Mouse (Mus musculus): ENCODE results near the gene Caskin2.

Caskin2 gene

DNA sequence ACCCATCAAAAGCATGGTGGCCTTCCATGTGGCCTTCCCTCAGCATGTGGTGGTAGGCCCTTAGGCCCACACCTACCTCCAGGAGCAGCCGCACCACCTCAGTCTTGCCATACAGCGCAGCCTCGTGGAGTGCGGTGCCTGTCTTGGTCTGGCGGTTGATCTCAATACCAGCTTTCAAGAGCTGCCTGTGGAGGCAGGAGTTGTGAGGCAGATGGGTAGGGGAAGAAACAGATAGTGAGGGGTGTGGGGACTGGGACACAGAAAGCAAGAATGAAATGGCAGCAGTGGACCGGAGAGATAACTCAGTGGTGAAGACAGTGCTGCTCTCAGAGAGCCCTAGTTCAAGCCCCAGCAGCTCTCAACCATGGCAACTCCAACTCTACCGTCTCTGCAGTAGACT, 8.4 kb downstream of the Caskin2 start:
- DNase-seq: no peak

DNA sequence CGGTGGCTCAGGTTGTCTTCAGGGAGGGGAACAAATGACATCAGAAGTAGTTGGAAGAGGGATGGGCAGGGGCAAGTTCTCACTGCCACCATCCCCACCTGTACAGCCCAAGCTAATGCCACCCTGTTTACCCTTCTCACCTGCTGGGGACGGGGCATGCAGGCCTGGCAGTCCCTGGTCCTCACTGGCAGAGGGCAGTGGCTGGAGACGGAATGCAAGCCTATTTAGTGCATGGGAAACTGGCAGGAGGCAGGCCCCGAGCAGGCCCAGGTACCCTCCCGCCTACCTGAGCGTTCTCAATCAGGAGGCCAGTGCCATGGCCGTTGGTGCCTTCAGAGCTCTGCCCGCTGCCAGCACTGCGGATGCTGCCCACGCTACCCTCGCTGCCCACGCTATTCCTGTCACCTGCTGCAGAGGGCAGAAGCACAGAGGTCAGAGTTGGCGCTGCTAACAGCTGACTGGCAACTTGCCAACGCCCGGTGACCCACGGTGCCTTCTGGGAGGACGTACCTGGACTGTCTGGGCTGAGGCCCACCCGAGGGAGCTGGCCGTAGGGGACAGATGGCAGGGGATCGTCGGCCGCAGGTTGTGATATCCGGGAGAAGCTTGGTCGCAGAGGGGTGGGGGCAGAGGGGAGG, 10.2 kb downstream of the Caskin2 start:
- DNase-seq: no peak

DNA sequence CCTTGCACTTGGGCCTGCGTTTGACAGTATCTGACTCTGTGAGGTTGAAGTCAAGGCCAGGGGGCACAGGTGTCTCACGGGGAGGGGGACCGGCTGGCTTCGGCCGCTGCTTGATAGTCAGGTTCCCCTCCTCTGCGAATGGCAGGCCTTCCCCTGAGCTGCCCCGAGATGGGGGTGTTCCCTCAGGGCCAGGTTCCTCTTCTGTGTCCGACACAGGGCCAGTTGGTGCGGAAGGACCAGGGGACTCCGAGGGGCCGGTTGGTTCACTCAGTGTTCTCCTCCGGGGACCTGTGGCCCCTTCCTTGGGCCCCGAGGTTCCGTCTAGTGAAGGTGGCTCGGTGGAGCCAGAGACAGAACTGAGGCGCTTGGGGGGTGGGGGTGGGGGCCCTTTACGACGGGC, 12.5 kb downstream of the Caskin2 start:
- no peak for DNase-seq

DNA sequence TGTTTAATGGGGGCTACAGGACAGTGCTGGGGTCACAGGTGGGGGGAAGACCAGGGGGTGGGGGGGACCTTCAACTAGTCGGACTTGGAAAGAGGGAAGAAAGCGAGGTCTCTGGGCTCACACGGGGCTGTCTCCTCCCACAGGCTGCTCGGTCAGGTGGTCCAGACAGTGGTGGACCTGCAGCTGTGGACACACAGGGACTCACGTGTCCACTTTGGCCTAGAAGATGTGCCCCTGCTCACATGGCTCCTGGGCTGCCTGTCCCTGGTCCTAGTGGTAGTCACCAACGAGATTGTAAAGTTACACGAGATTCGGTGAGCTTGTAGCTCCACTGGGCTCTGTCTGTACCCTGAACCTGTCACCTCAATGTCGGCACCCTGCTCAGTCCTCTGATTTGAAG, 15.8 kb downstream of the Caskin2 start:
- DNase-seq: no peak

DNA sequence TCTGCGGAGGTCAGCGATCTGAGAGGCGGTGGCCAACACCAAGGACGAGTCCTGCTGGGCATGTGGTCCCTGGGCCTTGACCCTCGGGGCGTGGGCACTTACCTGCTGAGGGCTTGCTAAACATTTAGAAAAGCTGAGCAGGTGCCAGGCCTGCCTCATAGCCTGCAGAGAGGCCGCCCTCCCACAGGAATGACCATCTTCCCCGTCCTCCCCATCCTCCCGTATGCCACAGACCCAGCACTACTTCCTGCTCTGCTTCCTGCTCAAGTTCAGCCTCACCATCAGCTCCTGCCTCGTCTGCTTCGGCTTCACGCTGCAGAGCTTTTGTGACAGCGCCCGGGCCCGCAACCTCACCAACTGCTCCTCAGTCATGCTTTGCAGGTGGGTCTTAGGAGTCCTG, 16.5 kb downstream of the Caskin2 start:
- DNase-seq: peak in 1 of 2 experiments; percentile 39

DNA sequence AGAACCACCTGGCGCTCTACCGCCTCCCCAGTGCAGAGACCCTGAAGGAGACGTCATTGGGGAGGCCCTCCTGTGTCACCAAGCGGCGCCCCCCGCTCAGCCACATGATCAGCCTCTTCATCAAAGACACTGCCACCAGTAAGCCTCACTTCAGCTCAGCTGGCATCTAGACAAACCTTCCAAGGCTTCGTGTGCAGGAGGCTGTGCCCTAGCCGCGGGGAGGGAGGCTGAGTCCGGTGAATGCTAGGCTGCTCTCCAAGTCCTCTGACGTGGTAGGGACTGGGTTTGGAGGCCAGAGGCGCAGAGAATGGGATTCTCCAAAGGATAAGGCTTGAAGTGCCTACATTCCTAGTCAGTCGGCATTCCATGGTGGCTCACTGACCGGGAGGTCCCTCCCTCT, 21.1 kb downstream of the Caskin2 start:
- no peak for DNase-seq

DNA sequence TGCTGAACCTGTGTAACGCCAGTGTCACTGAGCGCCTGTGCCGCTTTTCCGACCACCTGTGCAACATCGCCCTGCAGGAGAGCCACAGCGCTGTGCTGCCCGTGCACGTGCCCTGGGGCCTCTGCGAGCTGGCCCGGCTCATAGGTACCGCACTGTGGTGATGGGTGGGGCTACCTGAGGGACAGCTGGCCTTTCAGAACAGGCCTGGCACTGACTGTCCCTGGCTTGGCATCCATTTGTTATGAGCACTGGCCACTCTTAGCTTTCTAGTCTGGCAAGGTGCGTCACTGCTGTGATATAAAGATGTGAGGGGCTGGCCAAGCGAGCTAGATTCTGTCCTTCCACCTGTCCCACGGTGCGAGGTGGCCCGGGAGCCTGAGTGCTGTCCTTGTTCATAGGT, 21.5 kb downstream of the Caskin2 start:
- DNase-seq: no peak

DNA sequence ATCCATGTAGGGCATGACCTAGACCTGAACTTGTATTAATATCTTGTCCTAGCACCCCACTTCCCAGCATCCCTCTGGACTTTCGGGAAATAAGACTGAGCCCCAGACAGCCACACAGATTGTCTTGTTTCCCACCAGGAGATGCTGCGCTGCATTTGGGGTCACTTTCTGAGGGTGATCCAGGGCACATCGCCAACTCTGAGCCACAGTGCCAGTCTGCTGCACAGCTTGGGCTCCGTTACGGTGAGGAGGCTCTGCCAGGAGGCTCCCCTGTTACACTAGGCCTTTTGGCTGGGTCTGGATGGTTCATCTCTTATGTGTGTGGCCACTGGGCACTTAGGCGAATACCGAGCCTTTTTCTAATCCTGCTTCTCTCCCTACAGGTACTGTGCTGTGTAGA, 23.7 kb downstream of the Caskin2 start:
- no peak for DNase-seq

DNA sequence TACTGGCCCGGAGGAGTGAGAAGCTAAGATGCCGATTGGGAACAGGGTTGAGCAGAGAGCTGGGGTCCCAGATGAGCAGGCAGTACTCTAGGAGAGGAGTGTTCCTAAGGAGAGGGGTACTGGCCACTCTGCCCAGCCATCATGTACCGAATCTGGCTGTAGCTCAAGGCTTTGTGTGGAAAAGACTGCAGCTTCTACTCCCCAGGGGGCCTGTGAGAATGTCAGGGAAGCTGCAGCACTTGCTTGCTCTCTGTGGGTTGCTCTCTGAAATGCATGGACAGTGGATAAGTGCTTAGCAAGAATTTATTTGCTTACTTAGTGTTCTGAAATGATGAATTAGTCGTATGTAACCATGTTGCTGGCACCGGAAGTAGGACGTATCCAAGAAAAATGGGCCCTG, 27.0 kb downstream of the Caskin2 start:
- DNase-seq: peak in 1 of 2 experiments; percentile 24

DNA sequence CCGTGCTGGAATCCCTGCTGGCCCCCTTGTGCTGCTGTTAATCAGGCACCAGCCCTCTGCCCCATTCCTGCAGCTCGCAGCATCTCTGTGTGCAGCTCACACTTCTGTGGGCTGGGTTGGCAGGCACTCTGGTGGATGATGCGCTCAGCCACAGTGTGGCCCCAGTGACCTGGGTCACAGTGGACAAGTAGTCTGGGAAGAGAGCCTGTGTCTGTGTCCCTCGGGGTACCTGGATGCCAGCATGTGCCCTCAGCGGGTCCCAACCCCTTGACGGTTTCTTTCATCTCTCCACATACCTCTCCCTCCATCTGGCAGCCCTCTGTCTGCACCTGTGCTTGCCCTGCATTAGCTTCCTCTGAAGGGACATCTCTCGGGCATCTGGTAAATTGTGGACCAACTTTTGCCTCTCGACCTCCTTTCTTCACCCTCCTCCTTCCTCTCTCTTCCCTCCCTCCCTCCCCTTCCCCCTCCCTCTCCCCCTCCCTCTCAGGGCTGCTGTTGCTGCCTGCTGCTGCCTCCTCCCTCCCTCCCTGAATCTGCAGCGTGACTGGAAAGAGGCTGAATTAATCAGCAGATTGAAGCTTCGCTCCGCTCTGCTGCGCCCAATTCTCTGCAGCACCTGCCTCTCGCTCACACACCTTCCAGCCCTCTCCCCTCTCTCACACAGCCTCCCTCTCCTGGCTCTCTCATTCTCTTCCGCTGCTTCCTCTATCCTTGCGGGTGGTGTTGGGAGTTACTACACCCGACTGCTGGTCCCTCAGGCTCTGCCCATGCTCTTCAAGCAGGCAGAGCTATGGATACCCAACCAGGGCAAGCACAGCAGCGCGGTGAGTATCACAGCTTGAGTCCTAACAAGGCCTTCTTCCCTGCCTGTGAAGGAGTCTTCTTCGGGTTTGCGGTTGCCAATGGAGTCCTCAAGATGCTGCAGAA, 33.0 kb downstream of the Caskin2 start:
- DNase-seq: peak in 1 of 2 experiments; percentile 28

DNA sequence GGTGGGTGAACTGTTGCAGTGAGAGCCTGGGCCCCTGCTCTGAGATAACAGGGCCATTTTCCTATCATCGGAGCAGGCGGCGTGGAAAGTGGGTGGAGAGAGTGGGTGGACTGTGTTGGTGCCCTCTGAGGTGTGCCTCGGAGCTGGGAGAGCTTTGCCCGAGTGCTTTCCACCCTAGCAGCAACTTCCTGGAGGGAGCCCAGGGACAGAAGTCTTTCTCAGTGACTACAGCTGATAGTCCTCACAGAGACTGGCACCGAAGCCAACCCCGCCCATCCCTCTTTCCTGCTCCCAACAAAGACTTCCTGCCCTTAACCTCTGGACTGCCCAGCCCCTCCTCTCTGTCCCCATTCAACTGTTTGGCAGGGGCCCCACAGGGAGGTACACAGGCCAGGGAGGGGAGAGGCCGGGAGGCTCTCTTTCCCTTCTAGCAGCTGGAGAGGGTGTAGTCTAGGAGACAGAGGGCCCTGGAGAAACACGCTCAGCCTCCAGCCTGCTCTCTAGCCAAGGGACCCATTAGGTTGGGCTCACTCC, 34.3 kb downstream of the Caskin2 start:
- DNase-seq: peak; percentile 91 to 97

DNA sequence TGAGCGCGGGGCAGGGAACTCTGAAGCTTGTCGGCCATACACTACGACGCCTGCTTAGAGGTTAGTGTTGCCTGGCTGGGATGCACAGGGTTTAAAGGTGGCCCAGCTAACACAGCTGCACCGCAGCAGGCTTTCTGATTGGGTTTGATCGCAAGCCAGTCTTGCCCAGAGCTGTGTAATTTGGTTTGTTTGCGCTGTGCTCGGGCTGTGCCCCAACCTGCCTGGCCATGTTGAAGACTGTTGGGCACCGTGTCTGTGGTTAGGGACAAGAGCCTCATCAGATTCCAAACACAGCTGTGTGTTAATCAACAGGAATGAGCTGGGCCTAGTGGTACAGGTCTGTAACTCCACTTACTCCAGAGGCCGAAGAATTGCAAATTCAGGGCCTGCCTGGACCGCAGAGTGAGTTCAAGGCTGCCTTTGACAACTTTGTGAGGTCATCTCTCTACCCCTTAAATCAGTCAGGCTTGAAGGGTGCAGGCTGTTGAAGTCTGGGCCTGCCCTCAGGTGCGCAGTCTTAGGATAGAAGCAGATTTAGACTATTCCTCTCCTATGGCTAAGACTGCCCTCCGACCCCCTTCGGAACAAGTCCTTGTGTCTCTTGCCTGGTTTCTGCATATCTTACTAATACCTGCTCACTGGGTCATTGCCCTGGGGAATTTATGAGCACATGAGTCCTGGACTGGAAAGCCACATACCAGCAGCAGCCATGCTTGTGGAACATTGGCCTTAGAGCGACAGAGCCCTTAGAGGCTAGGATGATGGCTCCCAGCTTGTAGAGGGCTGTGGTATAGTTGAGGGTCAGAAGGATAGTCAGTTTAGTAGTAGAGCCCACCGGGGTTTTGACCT, 35.7 kb downstream of the Caskin2 start:
- DNase-seq: peak in 1 of 2 experiments; percentile 47

DNA sequence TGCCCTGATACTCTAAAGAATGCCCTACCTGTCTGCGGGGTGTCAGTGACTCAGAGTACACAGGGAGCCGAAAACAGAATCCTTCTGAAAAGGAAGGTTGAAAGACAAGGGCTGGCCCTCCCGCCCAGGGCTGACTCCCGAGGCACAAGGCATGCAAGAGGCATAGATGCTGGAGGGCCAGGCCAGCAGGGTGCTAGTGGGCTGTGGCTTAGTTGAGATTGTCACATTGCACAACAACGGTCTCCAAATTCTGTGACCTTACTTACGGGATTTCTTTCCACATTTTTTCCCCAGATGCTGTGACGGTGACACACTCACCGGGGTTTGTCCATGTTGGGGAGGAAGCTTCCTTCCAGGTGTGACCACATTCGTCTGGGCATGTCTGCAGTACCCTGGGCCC, 36.5 kb downstream of the Caskin2 start:
- peak in 1 of 2 experiments; percentile 30 for DNase-seq

DNA sequence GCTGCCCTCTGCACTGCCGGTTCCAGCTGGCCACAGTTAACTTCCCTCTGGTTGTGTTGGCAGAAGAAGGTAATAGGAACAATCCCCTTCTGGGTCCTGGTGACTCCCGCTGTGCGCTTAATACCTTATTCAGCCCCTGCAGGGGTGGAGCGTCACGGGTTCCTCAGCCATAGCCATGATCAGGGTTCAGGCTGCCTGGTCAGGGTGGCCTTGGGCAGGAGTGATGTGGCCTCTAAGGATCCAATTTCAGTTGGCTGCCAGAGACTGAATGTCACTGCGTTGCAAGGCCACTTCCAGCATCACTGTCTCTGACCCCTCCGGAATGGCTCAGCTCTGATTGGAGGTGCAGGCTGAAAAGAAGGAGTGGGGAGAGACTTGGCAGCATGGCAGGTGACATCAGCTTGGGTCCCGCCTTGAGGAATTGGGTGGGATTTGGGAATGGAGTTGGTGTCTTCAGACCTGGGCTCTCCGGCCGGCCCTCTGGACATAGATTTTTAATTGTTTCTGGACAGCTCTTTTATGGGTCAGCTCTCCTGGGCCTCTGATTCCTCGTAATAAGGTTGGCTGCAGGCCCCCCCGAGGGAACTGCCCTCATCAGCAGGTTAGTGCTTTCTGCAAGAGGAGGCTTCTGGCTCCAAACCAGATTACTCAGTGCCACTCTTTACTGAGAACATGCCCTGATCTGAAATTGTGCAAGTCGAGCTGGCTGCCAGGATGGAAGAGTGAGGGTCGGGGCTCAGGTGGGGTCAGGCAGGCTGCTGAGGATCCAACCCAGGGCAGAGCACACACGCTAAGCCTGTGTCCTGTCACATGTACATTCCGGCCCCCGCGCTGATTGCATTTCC, 37.4 kb downstream of the Caskin2 start:
- peak; percentile 30 to 35 for DNase-seq

DNA sequence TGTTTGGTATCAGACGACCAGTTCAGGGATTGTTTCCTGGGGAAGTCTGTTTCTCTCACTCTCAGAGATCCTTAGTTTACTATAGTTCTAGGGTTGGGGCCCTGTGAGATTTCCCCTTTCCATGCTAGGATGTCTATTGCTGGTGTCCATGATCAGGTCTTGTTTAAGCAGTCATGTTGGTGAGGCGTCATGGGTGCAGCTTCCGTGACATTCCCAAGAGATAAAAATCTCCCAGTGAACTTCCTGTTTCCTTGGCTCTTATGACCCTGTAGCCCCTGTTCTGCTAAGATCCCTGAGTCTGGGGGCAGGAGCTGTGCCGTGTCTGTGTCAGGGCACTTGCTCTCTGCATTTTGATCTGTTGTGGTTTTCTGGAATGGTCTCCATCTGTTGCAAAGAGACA, 38.8 kb downstream of the Caskin2 start:
- DNase-seq: peak in 1 of 2 experiments; percentile 32

DNA sequence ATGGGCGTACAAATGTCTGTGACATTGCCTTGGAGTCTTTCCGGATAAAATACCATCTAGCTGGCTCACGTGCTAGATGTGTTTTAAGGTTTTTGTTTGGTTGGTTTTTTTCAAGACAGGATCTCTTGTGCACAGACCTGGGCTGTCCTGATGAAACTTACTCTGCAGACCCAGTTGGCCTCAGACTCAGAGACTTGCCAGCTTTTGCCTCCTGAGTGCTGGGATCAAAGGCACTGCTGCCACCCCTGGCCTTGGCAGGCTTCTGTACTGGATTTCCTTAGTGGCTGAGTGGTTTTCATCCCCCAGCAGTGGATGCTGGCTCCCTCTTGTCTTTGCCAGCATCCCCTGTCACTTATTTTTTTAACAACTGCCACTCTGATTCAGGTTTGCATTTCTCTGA, 44.5 kb downstream of the Caskin2 start:
- no peak for DNase-seq

DNA sequence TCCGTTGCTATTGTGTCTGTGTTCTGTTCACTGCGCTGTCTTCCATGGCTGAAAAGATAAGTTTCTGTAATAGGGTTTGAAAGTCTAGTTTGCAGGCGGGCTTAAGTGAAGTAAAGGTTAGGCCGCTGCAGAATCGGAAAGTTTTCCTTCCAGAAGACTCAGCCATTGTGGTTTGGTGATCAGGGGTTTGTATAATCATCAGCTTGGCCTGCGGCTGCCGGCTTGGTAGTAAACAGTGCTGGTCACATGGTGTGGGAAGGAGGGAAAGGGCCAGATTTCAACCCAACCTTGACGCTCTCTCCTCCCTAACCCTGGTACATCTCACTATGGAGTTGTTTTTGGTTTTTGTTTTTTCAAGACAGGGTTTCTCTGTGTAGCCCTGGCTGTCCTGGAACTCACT, 46.5 kb downstream of the Caskin2 start:
- DNase-seq: no peak

DNA sequence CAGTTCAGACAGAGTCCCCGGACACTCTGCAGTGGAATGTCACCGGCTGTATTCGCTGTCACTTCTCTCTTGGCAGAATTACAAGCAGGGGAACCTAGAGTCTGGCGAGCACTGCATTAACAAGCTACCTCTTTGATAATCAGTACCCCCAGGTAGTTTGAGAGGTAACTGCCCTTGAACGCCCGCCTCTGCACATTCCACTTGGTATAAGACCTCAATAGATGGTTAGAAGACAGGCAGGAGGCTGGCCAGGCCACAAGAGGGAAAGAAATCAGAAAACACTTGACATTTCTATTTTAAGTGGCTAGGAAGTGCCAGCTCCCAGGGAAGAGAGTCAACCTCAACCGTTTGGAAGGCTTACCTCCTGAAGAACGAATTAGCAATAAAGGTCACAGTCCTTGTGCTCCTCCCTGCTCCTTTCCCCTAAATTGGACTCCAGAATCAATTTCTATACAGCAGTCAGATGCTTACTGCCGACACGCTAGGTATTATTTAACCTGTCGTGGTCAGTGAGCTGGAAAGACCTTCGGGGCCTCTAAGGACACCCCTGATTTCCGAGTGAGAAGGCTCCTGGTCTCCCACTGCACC, 47.0 kb downstream of the Caskin2 start:
- DNase-seq: peak in 1 of 2 experiments; percentile 55

DNA sequence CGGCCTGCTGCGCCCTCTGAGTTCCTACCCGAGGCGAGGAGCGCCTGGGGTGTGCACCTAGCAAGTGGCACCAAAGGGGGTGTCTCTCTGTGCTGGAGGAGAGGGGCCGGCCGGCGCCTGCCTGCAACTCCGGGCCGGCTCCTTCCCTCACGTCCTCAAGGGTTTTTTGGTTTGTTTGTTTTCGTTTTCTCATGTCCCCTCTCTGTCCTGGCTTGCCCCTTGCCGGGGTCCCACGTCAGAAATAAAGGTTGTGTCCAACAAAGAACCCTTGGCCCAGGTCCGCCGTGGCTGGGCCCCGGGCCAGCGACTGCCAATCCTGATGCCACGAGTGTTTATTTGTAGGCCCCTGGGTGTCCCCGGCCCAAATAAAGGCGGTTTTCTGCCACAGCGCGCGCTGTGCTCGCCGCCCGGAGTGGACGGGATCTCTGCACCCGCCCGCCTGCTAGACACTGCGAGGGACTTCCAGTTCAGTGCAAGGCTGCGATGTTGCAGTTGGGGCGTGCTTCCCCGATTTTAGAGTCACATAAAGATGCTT, 47.8 kb downstream of the Caskin2 start:
- peak in 1 of 2 experiments; percentile 81 for DNase-seq

DNA sequence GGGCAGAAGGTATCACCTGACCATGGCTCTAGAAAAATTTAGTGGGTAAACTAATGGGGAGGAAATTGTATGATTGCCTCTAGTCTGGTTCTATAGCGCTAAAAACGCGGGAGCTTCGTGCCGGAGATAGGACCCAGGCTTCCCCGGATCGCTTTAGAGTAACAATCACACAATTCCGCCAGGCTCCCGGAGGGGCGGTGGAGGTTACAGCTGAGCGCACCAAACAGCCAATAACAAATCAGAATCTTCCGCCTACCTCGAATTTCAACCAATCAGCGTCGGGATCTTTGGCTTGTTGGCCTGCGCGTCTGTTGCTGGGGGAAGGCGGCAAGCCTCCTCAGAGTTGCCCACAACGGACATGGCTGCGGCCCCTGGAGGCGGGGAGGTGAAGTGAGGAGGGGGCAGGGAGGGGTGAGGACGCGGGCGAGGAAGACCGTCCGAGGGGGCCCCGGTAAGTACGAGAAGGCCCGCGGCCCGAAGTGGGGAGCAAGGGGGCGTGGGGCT, 48.3 kb downstream of the Caskin2 start, which contains the start of gene Tmem94:
Gene Tmem94 (plus strand): TSS at position 331 of the 504 bp plus-strand sequence.
- DNase-seq: peak; percentile 96 to 99

DNA sequence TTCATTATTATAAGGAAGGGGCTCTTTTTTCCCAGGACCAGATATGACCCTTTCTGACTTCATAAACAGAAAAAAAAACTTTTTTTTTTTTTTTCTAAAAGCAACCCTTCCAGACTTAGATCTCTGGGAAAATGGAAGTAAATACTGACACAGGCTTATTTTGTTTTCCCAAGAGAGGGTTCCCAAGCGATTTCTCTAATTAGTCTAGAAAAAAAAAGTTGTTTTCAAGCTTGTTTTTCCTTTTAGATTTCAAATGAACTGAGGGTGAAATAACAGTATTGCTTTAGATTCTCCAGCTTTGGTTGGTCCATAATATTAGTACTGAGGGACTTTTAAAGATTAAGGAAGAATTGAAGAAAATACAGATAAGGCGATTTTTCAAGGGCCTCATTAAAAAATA, 48.7 kb downstream of the Caskin2 start:
- DNase-seq: no peak
